ENCODE assay signal across 8 mouse cellular contexts in genomic region chr5:142723520-142724133, GRCm38 (mm10). TPM values are rescaled to one million over a fixed set of nuclear protein-coding genes. Genes with fewer than 3 reads are reported as not detected.
A peak's percentile ranks its signal among the peaks of the same experiment; 100 is the strongest.
DNase-seq lines count a peak whose midpoint lies in the region; ATAC-seq and TF ChIP-seq lines count a peak whose summit lies in the region.

No protein-coding gene starts in this region.

- no peak overlapping the region for H3K9ac ChIP-seq in embryonic facial prominence, embryonic 12.5 days
- no peak overlapping the region for H3K9ac ChIP-seq in heart, embryonic 14.5 days (ENCODE audit: low read length)
- H3K9ac ChIP-seq in kidney, postnatal 0 days (ENCODE audit: low read depth, low read length), result no peak overlapping the region
- H3K9ac ChIP-seq in lung, embryonic 14.5 days, result no peak overlapping the region

- 12% methylated on average over 7 of the region's 7 CpGs for WGBS in embryonic facial prominence, embryonic 12.5 days
- WGBS in heart, embryonic 14.5 days, result 15% methylated on average over 7 of the region's 7 CpGs
- WGBS in kidney, postnatal 0 days, result 13% methylated on average over 7 of the region's 7 CpGs
- 10% methylated on average over 7 of the region's 7 CpGs for WGBS in lung, embryonic 14.5 days

- H3K27ac ChIP-seq in embryonic facial prominence, embryonic 12.5 days, result peak overlapping the region; percentile 41; the same call in 1 of the 2 replicates
- H3K27ac ChIP-seq in heart, embryonic 14.5 days (replicated peaks in 1 of 2; ENCODE audit: control insufficient read depth in 1 of 2, insufficient read depth in 1 of 2, low read depth in 2 of 2, low read length in 2 of 2), result no peak overlapping the region
- no peak overlapping the region for H3K27ac ChIP-seq in kidney, postnatal 0 days
- no peak overlapping the region for H3K27ac ChIP-seq in lung, embryonic 14.5 days (ENCODE audit: low read depth)

- no peak; the same call in 1 of the 2 replicates for ATAC-seq in embryonic facial prominence, embryonic 12.5 days (ENCODE audit: insufficient number of reproducible peaks, insufficient read depth, low FRiP score, low TSS enrichment)
- 0 out of 2 replicates have a peak, but pooled peaks have one; percentile 18 for ATAC-seq in heart, embryonic 14.5 days (ENCODE audit: insufficient number of reproducible peaks, insufficient read depth, low FRiP score, low read depth)
- peak; percentile 69 for ATAC-seq in kidney, postnatal 0 days (replicated peaks; ENCODE audit: low FRiP score, low read depth)
- ATAC-seq in lung, embryonic 14.5 days (ENCODE audit: insufficient read depth), result peak; percentile 72
- ATAC-seq in neutrophil, adult 5-6 weeks (ENCODE audit: extremely low read depth, insufficient number of reproducible peaks, low FRiP score, poor library complexity, severe bottlenecking), result peak; percentile 70

- H3K36me3 ChIP-seq in E14TG2a.4 (ENCODE audit: insufficient read depth, low read length), result peaks cover 33% of the 10 kb centered on the region
- peaks cover 35% of the 10 kb centered on the region for H3K36me3 ChIP-seq in embryonic facial prominence, embryonic 12.5 days
- H3K36me3 ChIP-seq in heart, embryonic 14.5 days (ENCODE audit: control insufficient read depth, insufficient read depth, low read length), result peaks cover 37% of the 10 kb centered on the region
- H3K36me3 ChIP-seq in kidney, postnatal 0 days (ENCODE audit: insufficient read depth, low read length), result peaks cover 25% of the 10 kb centered on the region
- H3K36me3 ChIP-seq in lung, embryonic 14.5 days (ENCODE audit: insufficient read depth), result peaks cover 39% of the 10 kb centered on the region

- H3K9me3 ChIP-seq in E14TG2a.4 (ENCODE audit: low read length), result peaks cover 7% of the 10 kb centered on the region; the same call in 1 of the 2 replicates
- no peaks in the 10 kb centered on the region for H3K9me3 ChIP-seq in embryonic facial prominence, embryonic 12.5 days
- no peaks in the 10 kb centered on the region for H3K9me3 ChIP-seq in heart, embryonic 14.5 days (ENCODE audit: control insufficient read depth, low read length)
- no peaks in the 10 kb centered on the region for H3K9me3 ChIP-seq in kidney, postnatal 0 days (replicated peaks; ENCODE audit: low read length)
- H3K9me3 ChIP-seq in lung, embryonic 14.5 days (ENCODE audit: low read depth, low read length), result no peaks in the 10 kb centered on the region

- peak overlapping the region; percentile 13; the same call in 1 of the 2 replicates for H3K4me2 ChIP-seq in embryonic facial prominence, embryonic 12.5 days (replicated peaks)
- peak overlapping the region; percentile 46 for H3K4me2 ChIP-seq in heart, embryonic 14.5 days (ENCODE audit: low read length)
- H3K4me2 ChIP-seq in kidney, postnatal 0 days (ENCODE audit: low read length), result no peak overlapping the region; the same call in 1 of the 2 replicates
- peak overlapping the region; percentile 3; the same call in 1 of the 2 replicates for H3K4me2 ChIP-seq in lung, embryonic 14.5 days

- H3K27me3 ChIP-seq in E14TG2a.4 (ENCODE audit: insufficient read depth, low read length), result peaks cover 7% of the 10 kb centered on the region; the same call in 1 of the 2 replicates
- no peaks in the 10 kb centered on the region for H3K27me3 ChIP-seq in embryonic facial prominence, embryonic 12.5 days
- H3K27me3 ChIP-seq in heart, embryonic 14.5 days (ENCODE audit: control insufficient read depth, insufficient read depth, low read length), result no peaks in the 10 kb centered on the region
- no peaks in the 10 kb centered on the region for H3K27me3 ChIP-seq in kidney, postnatal 0 days (ENCODE audit: insufficient read depth, low read length)
- H3K27me3 ChIP-seq in lung, embryonic 14.5 days (ENCODE audit: insufficient read depth, low read length), result no peaks in the 10 kb centered on the region

- peak; percentile 99 for TF ChIP-seq CTCF in E14TG2a.4 (conservative IDR thresholded peaks at IDR 0.05; ENCODE audit: low read length)
- peak; percentile 85 for TF ChIP-seq CTCF in kidney, postnatal 0 days (IDR thresholded peaks at IDR 0.05; ENCODE audit: low read depth)
- peak; percentile 91 for TF ChIP-seq CTCF in lung, embryonic 14.5 days (IDR thresholded peaks at IDR 0.05; ENCODE audit: low read depth)

- DNase-seq in adrenal gland, postnatal 10 days, result peak; percentile 77
- DNase-seq in kidney, postnatal 0 days (ENCODE audit: low spot score), result peak; percentile 89
- peak; percentile 81 for DNase-seq in lung, embryonic 14.5 days
- DNase-seq in thymus, postnatal 25 days, result peak; percentile 75

- H3K4me1 ChIP-seq in E14TG2a.4 (replicated peaks; ENCODE audit: low read depth, low read length), result peaks cover 64% of the 10 kb centered on the region
- peaks cover 3% of the 10 kb centered on the region; the same call in 1 of the 2 replicates for H3K4me1 ChIP-seq in embryonic facial prominence, embryonic 12.5 days
- H3K4me1 ChIP-seq in heart, embryonic 14.5 days (ENCODE audit: control insufficient read depth in 2 of 2, insufficient read depth in 2 of 2, low read length in 2 of 2), result peaks cover 3 to 4% of the 10 kb centered on the region in 2 experiments; a peak in 2 of 4 replicates
- no peaks in the 10 kb centered on the region for H3K4me1 ChIP-seq in kidney, postnatal 0 days (replicated peaks; ENCODE audit: insufficient read depth, low read length)
- H3K4me1 ChIP-seq in lung, embryonic 14.5 days (ENCODE audit: insufficient read depth), result no peaks in the 10 kb centered on the region

- H3K4me3 ChIP-seq in E14TG2a.4 (replicated peaks; ENCODE audit: low read length), result 0 out of 2 replicates have a peak overlapping the region, but pooled peaks have one; percentile 20
- H3K4me3 ChIP-seq in embryonic facial prominence, embryonic 12.5 days, result no peak overlapping the region
- H3K4me3 ChIP-seq in heart, embryonic 14.5 days (ENCODE audit: control insufficient read depth in 1 of 2, insufficient read depth in 1 of 2, low read depth in 1 of 2, low read length in 2 of 2), result no peak overlapping the region
- no peak overlapping the region for H3K4me3 ChIP-seq in kidney, postnatal 0 days (replicated peaks; ENCODE audit: low read depth, low read length)
- no peak overlapping the region for H3K4me3 ChIP-seq in lung, embryonic 14.5 days (ENCODE audit: low read depth, low read length)

RNA-seq across cellular contexts. Expression of gene Slc29a4, which starts 31.3 kb away (rescaled TPM):
- 10 to 100 TPM; 17.2 to 24.0 TPM for total RNA-seq in adrenal gland, postnatal 10 days (2021)
- 15.7 and 19.0 TPM in 2 replicates for polyA plus RNA-seq in embryonic facial prominence, embryonic 12.5 days (2016; fragmentation: Nextera tagmentation; extraction: Ambion mirVana)
- polyA plus RNA-seq in heart, embryonic 14.5 days (2014; fragmentation: Nextera tagmentation; extraction: Ambion mirVana), result 1.0 and 1.7 TPM in 2 replicates
- 2.5 and 3.1 TPM in 2 replicates for polyA plus RNA-seq in kidney, postnatal 0 days (2015; fragmentation: Nextera tagmentation; extraction: Ambion mirVana)
- polyA plus RNA-seq in lung, embryonic 14.5 days (2014; fragmentation: Nextera tagmentation; extraction: Ambion mirVana), result 6.8 and 8.2 TPM in 2 replicates
- 0.35 and 1.5 TPM in 2 replicates for total RNA-seq in neutrophil, adult 5-6 weeks (2017)
